Mouse (Mus musculus): ENCODE measurements around the gene Phpt1. TPM values are rescaled to one million over a fixed set of nuclear protein-coding genes. Genes with fewer than 3 reads are reported as not detected.

Phpt1 gene
- 25.7 TPM for total RNA-seq (2023)

GRCm38 (mm10) chr2:25574579-25575431 is at the start of gene Phpt1, which contains the start of gene Mamdc4:
Phpt1 (minus strand) TSS chr2:25575224.
Mamdc4 (minus strand) TSS chr2:25574845.

GRCm38 (mm10) chr2:25621229-25622200 is 46.5 kb upstream of the Phpt1 start, which contains the start of gene Tmem141:
Tmem141 (minus strand) TSS chr2:25622005.

GRCm38 (mm10) chr2:25617578-25617977 is 42.6 kb upstream of the Phpt1 start, which contains the start of gene Ccdc183:
Ccdc183 (minus strand) TSS chr2:25617678.

GRCm38 (mm10) chr2:25607761-25608622 is 33.0 kb upstream of the Phpt1 start, which contains the start of gene Rabl6:
Rabl6 (minus strand) TSS chr2:25608521.

GRCm38 (mm10) chr2:25581294-25581864 is 6.4 kb upstream of the Phpt1 start, which contains the start of gene Ajm1:
Ajm1 (minus strand) TSS chr2:25581757.

GRCm38 (mm10) chr2:25557221-25557963 is 17.6 kb downstream of the Phpt1 start, which contains the start of gene Edf1:
Edf1 (plus strand) TSS chr2:25557847.

GRCm38 (mm10) chr2:25546811-25547491 is 28.1 kb downstream of the Phpt1 start, which contains the start of gene Traf2:
Traf2 (minus strand) TSS chr2:25546940.

Other genes with a start within 250 kb of the Phpt1 start
- gene Man1b1, start 242.9 kb downstream of the Phpt1 start, total RNA-seq (2023), result 44.3 TPM
- gene Dpp7, start 218.9 kb downstream of the Phpt1 start, total RNA-seq (2023), result 16.8 TPM
- gene Uap1l1, start 209.5 kb downstream of the Phpt1 start, total RNA-seq (2023), result 5.7 TPM
- gene Sapcd2, start 202.9 kb downstream of the Phpt1 start, total RNA-seq (2023), result 1.1 TPM
- gene Entpd2, start 179.3 kb downstream of the Phpt1 start, total RNA-seq (2023), result not detected
- 2.2 TPM for gene Npdc1, start 175.9 kb downstream of the Phpt1 start, total RNA-seq (2023)
- 0.67 TPM for gene Fut7, start 152.0 kb downstream of the Phpt1 start, total RNA-seq (2023)
- gene Abca2, start 146.5 kb downstream of the Phpt1 start, total RNA-seq (2023), result 67.3 TPM
- not detected for gene Clic3, start 118.4 kb downstream of the Phpt1 start, total RNA-seq (2023)
- gene Paxx, start 114.1 kb downstream of the Phpt1 start, total RNA-seq (2023), result 74.0 TPM
- gene Ptgds, start 105.2 kb downstream of the Phpt1 start, total RNA-seq (2023), result not detected
- not detected for gene Lcn12, start 81.3 kb downstream of the Phpt1 start, total RNA-seq (2023)
- 61.4 TPM for gene Fbxw5, start 74.5 kb downstream of the Phpt1 start, total RNA-seq (2023)
- gene C8g, start 73.5 kb downstream of the Phpt1 start, total RNA-seq (2023), result 0.50 TPM
- 35.1 TPM for gene Traf2, start 28.3 kb downstream of the Phpt1 start, total RNA-seq (2023)
- 98.0 TPM for gene Edf1, start 17.4 kb downstream of the Phpt1 start, total RNA-seq (2023)
- gene Mamdc4, start 379 bp downstream of the Phpt1 start, total RNA-seq (2023), result 2.7 TPM
- gene Ajm1, start 6.5 kb upstream of the Phpt1 start, total RNA-seq (2023), result 0.38 TPM
- gene Rabl6, start 33.3 kb upstream of the Phpt1 start, total RNA-seq (2023), result 100 TPM
- gene Ccdc183, start 42.5 kb upstream of the Phpt1 start, total RNA-seq (2023), result not detected
- 0.79 TPM for gene Tmem141, start 46.8 kb upstream of the Phpt1 start, total RNA-seq (2023)
- 7.5 TPM for gene Fcna, start 52.8 kb upstream of the Phpt1 start, total RNA-seq (2023)
- not detected for gene Lcn8, start 77.9 kb upstream of the Phpt1 start, total RNA-seq (2023)
- gene Lcn5, start 82.7 kb upstream of the Phpt1 start, total RNA-seq (2023), result not detected
- gene Lcn6, start 101.6 kb upstream of the Phpt1 start, total RNA-seq (2023), result not detected
- not detected for gene Lcn10, start 107.5 kb upstream of the Phpt1 start, total RNA-seq (2023)
- gene Obp2a, start 124.8 kb upstream of the Phpt1 start, total RNA-seq (2023), result not detected
- gene Bmyc, start 131.5 kb upstream of the Phpt1 start, total RNA-seq (2023), result 15.2 TPM
- gene Obp2b, start 161.8 kb upstream of the Phpt1 start, total RNA-seq (2023), result not detected
- not detected for gene Lcn3, start 190.3 kb upstream of the Phpt1 start, total RNA-seq (2023)
- gene Lcn11, start 201.8 kb upstream of the Phpt1 start, total RNA-seq (2023), result not detected
- not detected for gene Gm13539, start 207.0 kb upstream of the Phpt1 start, total RNA-seq (2023)
- not detected for gene Glt6d1, start 240.6 kb upstream of the Phpt1 start, total RNA-seq (2023)
- not detected for gene Lcn9, start 247.9 kb upstream of the Phpt1 start, total RNA-seq (2023)

Data from CD4-positive naive resting alpha-beta T cell, adult 76 days (primary cell).